Mouse (Mus musculus): ENCODE results near the gene Rufy1.

DNA sequence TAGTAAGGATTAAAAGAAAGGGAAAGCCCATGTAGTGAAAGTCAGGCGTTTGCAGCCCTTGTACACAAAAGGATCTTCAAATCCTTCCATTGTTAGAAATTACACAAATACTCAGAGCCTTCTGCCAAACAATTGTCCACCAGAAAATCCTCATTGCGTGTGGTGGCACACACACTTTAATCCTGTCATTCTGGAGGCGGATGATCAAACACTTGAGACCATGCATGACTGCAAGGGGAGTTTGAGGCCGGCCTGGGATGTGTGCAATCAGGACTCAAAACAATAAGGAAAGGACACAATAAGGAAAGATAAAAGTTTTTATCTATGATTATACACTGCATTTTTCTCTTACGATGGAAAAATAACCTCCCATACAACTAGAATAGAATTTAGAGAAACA is 55.5 kb downstream of the Rufy1 start:
- TF ChIP-seq CTCF (conservative IDR thresholded peaks at IDR 0.05; ENCODE audit: low read length) (no peak), POU5F1 (IDR thresholded peaks at IDR 0.05; ENCODE audit: borderline replicate concordance, low read length) (no peak)
